Mouse (Mus musculus) right cerebral cortex, postnatal 25 days (tissue): ENCODE measurements around the gene Runx2.

Experiments
- DNase-seq: peaks from one replicate; pipeline ENCODE4 v3.0.0; 2022

Gene Runx2

DNA sequence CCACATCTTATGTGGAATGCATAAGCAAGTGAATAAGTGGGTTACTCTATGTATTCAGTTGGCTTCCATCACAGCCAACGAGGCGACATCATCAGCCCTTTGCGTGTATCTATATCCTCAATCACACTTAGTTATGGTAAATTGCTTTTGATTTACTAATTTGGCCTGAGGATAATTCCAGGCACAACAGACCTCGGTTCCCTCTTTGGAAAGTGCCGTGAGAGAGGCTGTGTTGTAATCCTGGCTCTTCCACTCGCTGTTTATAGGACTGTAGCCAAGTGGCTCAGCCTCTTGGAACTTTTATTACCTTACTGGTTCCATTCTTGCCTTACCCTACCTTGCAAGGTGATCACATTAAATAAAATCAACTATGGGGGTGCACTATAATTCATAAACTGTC is 229.8 kb downstream of the Runx2 start:
- DNase-seq: no peak

DNA sequence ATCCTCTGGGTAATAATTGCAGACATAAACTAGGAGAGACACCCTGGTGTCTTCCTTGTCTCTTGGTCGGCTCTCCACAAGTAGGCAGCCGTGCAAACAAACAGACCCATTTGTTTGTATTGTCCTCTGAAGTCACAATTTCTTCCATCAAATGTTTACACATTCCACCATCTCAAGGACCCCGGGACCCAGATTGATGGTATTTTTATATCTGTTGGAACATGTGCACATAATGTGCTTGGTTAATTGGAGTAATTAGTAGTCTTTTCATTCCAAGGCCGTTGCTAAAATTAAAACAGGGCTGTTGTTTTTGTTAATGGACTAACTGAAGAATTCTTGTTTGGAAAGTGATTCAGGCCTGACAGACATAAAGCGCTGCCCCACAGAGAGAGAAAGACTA is 236.8 kb downstream of the Runx2 start:
- DNase-seq: no peak

DNA sequence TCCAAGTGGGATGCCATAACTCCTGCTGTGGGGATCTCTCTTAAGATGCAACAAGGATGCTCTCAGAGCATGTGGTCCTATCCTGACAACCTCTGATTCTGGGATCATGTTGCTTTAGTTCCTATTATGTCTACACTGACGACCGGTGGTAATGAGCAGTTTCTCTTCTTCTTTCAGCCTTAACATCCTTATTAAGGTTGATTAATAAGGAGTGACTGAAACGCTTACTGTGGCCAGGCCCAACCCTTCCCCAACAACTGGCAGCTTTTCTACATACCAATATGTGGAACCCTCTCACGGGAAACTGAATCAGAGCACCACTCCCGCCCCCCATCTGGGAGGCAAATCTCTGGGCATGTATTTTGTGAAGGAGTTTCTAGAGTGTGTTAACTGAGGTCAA is 243.7 kb downstream of the Runx2 start:
- no peak for DNase-seq

DNA sequence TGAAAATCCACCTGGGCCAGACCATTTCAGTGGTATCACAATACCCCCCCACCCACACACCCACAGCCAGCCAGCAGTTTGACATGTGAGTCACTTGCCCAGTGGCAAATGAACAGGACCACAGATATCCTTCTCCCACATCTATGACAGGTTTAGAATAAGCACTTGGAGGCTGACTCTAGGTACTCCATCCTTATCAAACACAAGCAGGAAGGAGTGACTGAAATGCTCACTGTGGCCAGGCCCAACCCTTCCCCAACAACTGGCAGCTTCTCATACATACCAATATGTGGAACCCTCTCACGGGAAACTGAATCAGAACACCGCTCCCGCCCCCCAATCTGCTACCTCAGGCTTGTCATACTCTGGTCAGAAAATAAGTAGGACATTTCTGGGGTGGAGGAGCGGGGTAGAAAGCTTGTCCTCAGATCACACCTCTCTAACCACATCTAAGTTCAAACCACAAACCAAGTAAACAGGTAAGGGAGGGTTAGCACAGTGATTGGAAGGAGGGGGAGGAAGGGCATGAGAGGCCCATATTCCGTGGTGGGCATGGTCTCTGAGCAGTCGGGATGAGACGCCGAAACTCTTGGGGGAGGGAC is 245.5 kb downstream of the Runx2 start:
- no peak for DNase-seq

DNA sequence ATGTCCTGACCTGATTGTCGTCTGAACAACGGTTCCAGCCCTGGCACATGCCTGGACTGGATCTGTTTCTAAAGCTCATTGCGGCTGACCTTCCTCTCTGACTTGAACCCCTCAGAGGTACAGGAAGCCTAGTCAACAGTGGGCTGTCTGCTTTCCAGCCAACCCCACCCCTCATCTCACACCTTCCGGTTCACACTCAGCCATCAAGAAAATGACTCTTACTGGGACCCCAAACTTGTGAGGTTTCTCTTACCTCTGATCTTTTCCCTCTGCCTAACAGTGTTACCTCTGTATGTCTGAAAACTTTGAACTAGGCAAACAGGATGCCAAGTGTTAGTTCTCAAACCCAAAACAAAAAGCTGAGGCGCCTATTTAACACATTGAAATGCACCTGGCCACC is 247.6 kb downstream of the Runx2 start:
- DNase-seq: no peak

DNA sequence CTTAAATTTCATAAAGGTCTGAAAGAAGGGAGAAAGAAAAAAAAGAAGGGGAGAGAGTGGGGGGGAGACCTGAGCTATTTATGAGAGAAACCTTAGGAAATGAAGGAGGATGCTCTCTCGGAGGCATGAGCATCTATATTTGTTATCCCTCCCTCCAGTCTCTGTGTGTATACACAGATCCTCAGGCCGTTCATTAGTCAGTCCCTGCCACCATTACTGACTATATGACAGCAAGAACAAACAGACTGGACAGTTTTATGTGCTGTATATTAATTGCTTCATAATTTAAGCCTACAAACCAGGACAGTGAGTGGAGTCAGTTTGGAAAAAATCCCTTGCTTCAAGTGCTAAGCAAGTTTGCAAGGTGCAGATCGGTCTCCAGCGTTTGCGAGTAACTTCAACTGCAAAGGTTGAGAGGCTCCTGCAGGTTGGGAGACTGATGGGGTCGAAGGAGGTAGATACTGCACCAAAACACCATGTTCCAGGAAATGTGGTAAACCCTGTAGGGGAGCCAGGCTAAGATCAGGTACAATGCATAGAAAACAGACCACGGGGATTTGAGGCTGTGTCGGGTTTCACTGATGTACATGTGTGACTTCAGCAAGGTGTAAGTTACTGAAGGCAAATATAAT is 248.6 kb downstream of the Runx2 start:
- DNase-seq: no peak

DNA sequence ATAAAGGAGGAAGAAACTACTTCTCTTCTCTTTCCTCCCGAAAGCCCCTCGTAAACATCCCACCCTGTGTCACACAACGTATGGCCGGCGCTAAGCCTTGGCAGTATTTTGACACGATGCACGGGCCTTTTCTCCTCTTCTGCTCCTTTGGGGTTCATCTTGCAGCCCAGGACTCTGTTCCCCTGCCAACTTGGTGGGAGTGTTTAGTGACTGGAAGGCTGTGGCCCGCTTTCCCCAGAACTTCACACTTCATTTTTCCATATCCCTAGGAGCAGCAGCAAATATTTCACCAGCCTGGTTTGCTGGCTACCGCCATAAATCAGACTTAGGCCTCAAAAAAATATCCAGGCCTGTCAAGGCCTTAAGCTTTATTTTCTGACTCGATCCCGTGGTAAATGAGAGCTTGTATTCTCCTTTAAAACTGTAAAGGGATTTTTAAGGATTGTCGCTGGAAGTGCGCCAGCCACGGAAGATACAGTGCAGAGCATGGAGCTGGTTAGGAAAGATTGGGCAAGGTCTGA is 249.2 kb downstream of the Runx2 start:
- DNase-seq: no peak

DNA sequence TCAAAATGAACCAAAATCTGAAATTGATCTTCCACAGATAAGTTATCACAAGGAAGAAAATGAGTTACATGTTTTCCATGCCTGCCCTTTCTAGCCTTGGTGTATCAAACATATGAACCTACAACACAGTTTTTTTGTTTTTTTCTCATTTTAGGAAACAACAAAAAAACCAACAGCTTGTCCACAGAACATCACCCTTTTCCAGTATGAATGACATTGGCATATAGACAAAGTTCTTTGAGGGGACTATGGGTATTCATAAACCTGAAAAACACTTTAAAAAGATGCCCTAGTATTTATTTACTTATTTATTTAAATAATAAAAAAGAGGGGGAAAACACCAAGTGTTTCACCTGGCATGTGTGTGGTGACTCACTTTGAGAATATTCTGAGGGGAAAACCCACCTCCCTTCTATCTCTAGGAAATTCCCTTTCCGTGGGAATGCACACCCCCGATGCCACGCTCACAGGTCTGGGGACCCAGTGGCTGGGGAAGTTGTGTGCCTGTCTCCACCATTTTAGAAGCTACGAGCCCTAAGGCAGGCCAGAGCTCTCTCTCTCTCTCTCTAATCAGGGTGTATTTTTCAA is 249.9 kb downstream of the Runx2 start:
- no peak for DNase-seq

DNA sequence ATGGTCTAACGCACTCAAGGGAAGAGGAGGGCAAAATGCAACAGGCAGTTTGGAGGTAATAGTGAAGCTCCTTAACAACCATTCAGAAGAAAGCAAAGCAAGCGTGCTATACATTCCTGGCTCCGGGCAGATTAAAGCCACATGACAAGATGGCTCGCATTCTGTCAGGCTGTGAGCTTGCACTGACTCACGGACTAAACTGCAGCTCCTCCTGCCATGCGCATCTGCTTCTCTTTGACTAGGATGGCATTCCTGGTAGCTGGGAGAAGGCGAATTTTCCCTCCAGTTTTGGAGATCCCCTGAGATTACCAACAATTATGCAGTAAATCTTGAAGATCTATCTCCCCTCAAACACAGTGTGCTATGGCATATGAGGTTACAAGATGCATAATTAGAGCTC is 254.6 kb downstream of the Runx2 start:
- DNase-seq: no peak

DNA sequence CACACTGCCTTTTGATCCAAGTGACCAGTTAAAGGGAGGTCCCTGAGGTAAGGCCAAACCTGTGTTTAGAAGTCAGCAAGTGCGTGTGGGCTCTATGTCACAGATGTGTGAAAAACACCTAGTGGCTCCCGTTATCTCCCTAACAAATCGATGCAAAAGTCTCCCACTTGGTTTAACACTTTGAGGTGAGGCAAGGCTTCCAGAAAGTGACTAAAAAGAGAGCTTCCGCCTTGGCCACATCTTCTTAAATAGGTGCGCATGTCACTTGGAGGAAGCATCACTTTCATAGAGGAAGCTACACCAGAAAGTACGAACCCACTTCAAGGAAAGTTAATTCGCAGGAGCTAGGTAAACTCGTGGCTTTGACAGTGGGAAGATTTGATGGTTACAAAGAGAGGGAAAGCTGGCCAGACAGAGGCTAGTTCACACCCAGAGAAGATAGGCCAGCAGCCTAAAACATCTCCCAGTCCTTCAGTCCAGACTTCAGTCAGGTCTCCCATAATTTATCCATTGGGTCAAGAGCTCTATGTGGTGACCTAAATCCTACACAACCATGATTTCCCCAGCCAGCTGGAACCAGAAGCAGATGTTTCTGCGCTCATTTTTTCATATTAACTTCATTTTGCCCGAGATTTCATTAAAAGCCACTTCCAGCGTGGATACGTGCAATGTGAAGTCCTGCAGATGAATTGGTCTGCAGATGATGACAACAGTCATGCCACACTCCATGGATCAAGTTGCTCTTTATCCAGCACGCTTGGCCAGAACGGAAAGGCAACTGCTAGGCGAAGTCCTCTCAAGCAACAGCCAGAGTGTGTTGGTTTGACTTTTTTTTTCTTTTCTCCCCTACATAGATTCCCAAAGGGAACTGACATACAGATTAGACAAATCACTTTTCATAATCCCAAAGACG is 257.1 kb downstream of the Runx2 start:
- DNase-seq: no peak

DNA sequence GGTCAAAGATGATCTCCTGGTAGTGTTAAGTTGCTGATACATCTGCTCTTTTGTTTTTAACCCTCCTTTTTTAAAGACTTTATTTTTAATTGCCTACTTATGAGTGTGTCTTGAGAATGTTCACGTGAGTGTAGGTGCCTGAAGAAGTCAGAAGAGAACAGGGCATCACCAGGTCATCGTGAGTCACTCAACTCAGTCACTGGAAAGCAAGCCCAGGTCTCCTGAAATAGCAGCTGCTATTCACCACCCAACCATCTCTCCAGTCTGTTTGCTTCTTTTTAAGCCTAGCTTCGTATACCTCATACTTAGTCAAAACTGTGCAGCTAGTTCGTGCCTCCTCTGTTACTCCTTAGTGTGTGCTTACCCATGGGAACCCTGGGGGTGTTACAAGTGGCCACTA is 259.7 kb downstream of the Runx2 start:
- DNase-seq: no peak

DNA sequence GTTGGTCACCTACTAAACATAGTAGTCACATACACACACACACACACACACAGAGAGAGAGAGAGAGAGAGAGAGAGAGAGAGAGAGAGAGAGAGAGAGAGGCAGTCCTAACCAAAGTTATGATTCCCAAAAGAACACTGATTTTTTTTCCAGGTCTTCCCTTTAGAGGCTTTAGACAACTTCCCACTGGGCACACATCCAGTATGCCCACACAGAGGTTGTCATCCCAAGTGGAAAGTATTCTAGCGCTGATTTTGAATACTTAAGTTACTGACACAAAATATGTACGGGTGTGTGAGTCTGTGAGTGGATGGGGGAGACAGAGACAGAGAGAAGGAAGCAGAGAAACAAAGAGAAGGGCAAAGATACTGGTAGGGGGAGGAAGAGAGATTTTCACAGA is 265.0 kb downstream of the Runx2 start:
- DNase-seq: no peak

DNA sequence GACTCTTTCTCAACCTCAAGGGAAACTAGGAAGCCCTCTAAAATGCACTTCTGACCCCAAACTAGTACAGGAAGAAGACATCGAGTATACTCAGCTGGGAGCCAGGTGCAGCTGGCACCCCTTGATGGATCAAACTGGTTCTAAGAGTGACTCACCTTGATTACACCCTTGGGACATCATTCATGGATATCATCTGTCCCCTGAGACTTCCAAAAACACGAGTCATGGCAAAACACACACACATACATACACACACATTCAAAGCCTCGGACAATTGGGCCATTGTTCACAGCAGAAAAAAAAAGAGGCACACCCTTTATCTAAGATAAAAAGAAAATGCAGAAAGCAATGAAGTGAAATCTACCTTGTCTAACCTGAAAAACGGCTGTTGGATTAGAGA is 266.7 kb downstream of the Runx2 start:
- no peak for DNase-seq

DNA sequence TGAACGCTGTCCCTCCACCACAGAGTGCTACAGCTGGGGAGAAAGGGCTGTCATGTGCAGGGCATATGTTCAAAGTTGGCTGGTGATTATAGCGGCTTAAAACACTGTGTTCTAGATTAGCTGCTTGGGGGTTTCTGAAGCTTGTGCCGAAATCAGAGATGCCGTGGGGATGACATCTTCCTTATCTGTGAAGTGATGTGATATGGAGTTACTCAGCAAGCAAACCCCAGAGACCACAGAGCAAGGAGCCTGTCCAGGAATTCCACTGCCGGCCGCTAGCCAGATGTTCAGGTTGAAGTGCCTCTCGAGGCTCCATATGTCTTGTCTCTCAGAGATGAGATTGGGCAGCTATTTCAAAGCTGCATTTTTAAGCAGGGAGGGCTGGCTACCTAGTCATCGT is 267.8 kb downstream of the Runx2 start:
- DNase-seq: no peak

DNA sequence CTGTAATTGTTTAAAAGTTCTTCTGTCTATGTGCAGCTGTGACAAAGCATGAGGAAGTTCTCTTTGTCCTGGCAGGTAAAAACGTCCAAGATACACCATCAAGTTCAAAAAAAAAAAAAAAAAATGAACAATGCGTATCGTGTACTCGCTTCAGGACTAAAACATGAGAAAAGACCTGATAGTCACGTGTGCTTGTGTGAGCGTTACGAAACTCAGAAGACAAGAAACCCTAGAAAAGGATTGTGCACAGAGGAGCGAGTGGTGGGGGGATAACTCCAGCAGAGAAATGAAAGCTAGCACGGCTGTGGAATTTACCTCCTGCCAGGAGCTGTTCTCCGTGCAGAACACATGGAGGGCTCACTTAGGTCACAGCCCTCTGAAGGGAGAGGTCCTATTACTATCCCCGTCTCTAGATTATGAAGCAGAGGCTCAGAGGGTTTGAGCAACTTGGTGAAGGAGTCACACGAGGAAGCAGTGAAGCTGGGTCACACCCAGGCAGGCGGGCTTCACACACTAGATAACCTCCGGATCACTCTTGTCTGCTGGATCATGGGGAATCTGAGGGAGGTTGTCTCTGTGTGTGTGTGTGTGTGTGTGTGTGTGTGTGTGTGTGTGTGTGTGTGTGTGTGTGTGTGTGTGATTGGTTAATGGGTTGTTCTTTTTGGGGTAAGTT is 269.3 kb downstream of the Runx2 start:
- no peak for DNase-seq

DNA sequence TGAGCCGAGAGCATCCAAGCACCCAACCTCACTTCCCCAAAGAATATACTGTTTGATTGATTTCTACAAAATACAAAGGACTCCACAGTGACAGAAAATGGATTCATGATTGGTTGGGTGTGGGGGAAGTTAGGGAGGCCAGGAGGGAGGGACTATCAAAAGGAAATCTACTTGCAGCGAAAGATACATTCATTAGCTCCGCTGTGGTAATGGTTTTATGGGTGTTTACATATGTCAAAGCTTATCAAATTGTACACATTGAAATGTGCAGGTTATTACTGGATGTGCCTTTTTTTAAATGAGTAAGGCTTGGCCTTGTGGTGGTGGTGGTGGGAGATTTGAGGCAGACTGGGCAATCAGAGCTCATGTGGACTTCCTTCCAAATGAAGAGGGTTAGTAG is 271.9 kb downstream of the Runx2 start:
- DNase-seq: no peak

DNA sequence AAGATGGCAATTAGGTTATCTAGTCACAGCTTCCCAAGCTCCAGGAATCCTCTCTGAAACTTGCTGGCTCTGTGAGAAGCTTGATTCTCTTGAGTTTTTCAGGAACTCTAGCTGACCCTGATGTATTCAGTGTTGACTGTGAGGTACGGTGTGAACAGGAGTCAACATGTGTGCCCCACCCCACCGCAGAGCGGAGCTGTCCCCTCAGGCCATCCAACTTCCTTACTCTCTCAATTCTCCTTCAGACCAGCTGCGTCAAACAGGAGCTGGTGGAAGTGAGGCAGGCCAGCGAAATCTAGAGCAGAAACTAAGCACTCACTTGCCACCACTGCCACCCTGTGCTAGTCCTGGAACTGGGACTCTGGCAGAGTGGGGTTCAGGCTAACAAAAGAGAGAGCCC is 273.9 kb downstream of the Runx2 start:
- no peak for DNase-seq

DNA sequence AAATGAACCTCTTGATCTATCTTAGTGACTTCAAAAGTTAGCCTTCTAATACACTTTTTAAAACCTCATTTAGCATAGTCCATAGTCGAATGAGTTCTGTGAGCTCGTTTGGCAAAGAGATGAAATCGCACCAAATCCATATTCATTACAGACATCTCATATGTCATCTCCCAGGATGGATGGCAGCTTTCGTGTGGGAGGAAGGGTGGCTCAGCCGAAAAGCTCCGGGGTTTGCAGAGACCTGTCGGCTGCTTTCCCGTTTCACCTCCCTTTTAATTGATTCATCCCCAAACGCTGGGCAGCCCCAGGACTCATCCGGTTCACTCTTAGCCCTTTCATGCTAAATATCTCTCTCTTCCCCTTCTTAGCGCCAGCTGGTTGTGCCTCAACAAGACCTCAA is 275.7 kb downstream of the Runx2 start:
- no peak for DNase-seq

DNA sequence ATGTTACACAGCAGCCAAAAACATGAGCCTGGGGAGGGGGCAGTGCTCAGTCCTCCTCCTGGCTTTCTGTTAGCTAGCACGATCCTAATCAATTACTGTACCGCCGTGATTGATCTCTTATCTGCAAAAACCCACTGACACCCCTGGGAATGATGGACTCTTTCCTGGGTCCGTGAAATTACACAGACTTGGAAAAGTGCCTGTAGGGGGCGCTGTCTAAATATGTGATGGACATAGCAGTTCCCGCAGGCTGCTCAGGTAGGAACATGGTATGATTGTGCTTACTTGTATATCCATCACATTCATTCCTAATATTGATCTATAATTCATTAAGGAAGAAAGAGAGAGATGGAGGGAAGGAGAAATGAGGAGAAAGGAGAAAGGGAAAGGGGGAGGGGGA is 284.6 kb downstream of the Runx2 start:
- no peak for DNase-seq

DNA sequence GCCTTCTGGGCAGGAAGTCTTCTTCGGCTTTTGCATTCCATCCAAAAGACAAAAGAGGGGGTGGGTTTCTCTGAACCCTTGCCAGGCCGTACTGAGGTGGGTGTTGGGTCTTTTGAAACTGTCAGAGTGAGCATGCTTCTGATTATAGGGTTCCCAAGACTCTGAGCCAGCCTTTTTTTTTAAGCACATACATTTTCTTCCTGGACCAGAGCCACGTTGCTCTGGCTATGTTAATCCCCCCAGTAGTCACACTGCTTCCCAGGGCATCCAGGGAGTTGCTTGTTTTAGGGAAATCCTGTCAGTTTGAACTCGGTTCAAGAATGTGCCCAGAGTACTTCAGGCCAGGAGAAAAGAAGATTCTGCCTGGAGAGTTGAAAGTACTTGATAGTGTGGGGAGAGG is 286.0 kb downstream of the Runx2 start:
- DNase-seq: no peak

DNA sequence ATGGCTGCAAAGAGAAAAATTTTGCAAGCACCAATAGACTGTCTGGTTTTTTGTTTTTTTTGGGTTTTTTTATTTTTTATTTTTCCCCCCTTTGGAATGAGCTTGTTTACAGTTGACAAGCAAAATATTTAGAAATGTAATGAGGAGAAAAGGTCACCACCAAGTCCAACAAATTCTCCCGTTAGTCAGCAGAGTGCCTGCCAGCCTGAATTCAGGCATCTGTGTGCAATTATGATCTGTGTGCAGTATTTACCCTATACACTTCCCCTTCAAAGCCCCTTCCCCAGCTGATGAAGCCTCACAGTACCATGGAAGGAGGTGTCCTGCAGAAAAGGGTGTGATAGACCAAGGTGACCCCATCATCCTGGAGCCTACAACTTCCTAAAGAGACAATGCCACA is 290.5 kb downstream of the Runx2 start:
- DNase-seq: no peak

DNA sequence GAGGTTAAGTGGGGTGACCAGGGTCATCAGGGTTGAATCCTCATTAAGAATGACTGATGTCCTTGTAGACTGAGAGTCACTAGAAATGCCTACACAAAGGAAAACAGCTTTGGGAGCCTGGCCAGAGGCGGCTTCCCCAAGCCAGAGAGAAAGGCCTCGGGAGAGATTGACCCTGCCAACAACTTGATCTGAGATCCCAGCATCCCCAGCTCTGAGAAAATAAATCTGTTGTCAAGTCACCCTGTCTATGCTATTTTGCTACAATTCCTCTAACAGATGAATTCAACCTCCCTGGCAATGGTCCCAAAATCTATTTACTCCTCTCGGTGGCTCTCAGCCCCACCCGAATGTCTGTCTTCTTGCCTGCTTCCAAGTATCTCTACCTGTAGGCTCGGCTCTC is 291.7 kb downstream of the Runx2 start:
- no peak for DNase-seq
